Mouse (Mus musculus) lung, embryonic 16.5 days (tissue): ENCODE measurements at regions not wholly inside any gene's neighbourhood (a gene's known extent, or its start where the extent isn't known, plus 50 kb on each side); places are given as distances from the start of the nearest gene placed in this dataset. TPM values are rescaled to one million over a fixed set of nuclear protein-coding genes. Genes with fewer than 3 reads are reported as not detected.

Experiments used
- microRNA counts: library from miRNA; unstranded; fragments of <30 nt; microRNA quantifications from one replicate; lab custom pipeline; 2016
- microRNA-seq: library from miRNA; unstranded; fragments of <30 nt; microRNA quantifications from one replicate; pipeline ENCODE4, GENCODE M21; 2016

MicroRNAs encoded in the stretch of these regions (microRNA counts, 519-probe panel; counts per million panel counts)
- microRNA mmu-miR-216a (lab: Ali Mortazavi, UCI) (854 counts per million, percentile 7 among the panel's probes with 10 or more counts), microRNA mmu-miR-216b (lab: Ali Mortazavi, UCI) (not detected), microRNA mmu-miR-217 (lab: Ali Mortazavi, UCI) (not detected)

Small RNAs in the stretch of these regions (microRNA-seq; reads per million reads assigned to microRNA genes)
- gene Mir216a, result 1.2 reads per million
- not detected for gene Mir216b
- gene Mir216c, result not detected
- 1.2 reads per million for gene Mir217
